Mouse (Mus musculus): ENCODE measurements around the gene Pold2. TPM values are rescaled to one million over a fixed set of nuclear protein-coding genes. Genes with fewer than 3 reads are reported as not detected.
"Not testable (repeated sequence)": the region's sequence is repeated elsewhere in the genome, so short reads cannot be mapped to it uniquely, and the experiment has no call there.

Pold2 gene
- polyA plus RNA-seq, 1 experiment, result 13.5 TPM

DNA sequence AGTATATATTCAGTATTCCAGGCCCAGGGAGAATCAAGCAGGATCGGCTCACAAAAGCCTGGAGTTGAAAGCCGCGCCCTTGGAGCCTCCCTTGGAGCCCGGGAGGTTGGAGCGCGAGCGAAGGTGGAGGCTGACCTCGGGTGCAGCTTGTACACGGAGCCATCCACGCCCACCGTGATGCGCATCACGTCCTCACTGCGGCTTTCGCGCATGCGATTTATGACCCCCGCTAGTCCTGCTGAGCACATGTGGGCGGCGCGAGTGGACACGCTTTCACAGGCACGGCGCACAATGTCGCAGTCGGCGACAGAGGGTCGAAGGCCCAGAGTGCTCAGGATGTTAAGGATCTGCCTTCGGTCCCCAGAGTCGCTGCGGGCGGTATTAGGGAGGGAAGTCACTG is 23.9 kb upstream of the Pold2 start:
- H3K4me1 ChIP-seq (ENCODE audit: control insufficient read depth, insufficient read depth, low read length), result no peaks in the 10 kb centered on the region
- no peak for TF ChIP-seq CTCF (IDR thresholded peaks at IDR 0.05; ENCODE audit: low read depth, low read length)
- no peak for TF ChIP-seq POLR2A (IDR thresholded peaks at IDR 0.05; ENCODE audit: borderline replicate concordance, low read depth, low read length)
- peak overlapping the region; percentile 37 for H3K4me3 ChIP-seq (ENCODE audit: insufficient read depth, low read length)
- no peak overlapping the region for H3K27ac ChIP-seq (ENCODE audit: insufficient read depth, low read depth, low read length)

DNA sequence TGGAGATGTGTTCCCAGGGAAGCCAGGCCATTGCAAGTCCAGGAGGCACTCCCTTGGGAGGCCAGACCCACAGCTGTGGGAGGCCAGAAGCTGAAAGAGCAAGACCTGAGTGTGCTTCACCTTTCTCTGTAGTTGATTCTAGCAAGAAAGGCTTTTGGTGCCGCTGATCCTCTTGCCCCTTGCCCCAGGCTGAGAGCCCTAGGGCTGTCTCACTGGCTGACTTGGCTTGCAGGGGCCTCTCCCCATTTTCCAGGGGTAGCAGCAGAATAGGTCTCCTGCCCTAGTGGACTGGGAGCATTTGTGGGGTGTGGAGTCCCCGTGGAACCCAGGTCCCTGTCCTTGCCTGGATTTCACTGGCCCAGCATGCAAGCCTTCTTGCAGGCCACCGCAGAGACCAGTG is 23.2 kb upstream of the Pold2 start:
- TF ChIP-seq POLR2A (IDR thresholded peaks at IDR 0.05; ENCODE audit: borderline replicate concordance, low read depth, low read length), result no peak
- TF ChIP-seq CTCF (IDR thresholded peaks at IDR 0.05; ENCODE audit: low read depth, low read length), result no peak
- no peak overlapping the region for H3K4me3 ChIP-seq (ENCODE audit: insufficient read depth, low read length)
- H3K27ac ChIP-seq (ENCODE audit: insufficient read depth, low read depth, low read length), result no peak overlapping the region
- H3K4me1 ChIP-seq (ENCODE audit: control insufficient read depth, insufficient read depth, low read length), result no peaks in the 10 kb centered on the region

DNA sequence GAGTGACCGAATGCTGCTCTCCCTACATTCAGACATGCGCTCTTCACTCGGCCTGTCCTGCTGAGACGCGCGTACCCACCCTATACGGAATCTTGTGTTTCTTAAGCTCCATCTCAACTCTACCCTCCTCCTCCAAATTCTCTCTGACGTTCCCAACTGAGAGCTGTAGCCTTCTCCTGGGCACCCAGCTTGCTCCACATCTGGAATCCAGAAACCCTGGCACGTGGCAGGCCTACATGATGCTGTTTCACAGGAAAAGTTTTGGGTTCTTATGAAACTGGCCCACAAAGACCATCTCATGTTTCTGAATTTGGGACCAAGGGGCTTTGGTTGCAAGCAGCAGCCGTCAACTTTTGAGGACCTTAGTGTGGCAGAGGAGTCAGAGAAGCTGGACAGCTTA is 21.2 kb upstream of the Pold2 start:
- TF ChIP-seq POLR2A (IDR thresholded peaks at IDR 0.05; ENCODE audit: borderline replicate concordance, low read depth, low read length), result no peak
- TF ChIP-seq CTCF (IDR thresholded peaks at IDR 0.05; ENCODE audit: low read depth, low read length), result no peak
- Histone ChIP-seq H3K4me1 (ENCODE audit: control insufficient read depth, insufficient read depth, low read length) (no peaks in the 10 kb centered on the region), H3K27ac (ENCODE audit: insufficient read depth, low read depth, low read length) (no peak overlapping the region), H3K4me3 (ENCODE audit: insufficient read depth, low read length) (no peak overlapping the region)

GRCm38 (mm10) chr11:5898531-5898930 is 20.4 kb upstream of the Pold2 start, which contains the start of gene Myl7:
Myl7 (minus strand) TSS chr11:5898782.
- no peaks in the 10 kb centered on the region for H3K4me1 ChIP-seq (ENCODE audit: control insufficient read depth, insufficient read depth, low read length)
- H3K27ac ChIP-seq (ENCODE audit: insufficient read depth, low read depth, low read length), result no peak within 1 kb of the TSS
- H3K4me3 ChIP-seq (ENCODE audit: insufficient read depth, low read length), result no peak within 1 kb of the TSS
- TF ChIP-seq CTCF (IDR thresholded peaks at IDR 0.05; ENCODE audit: low read depth, low read length) (no peak), POLR2A (IDR thresholded peaks at IDR 0.05; ENCODE audit: borderline replicate concordance, low read depth, low read length) (no peak)

GRCm38 (mm10) chr11:5897839-5898238 is 19.7 kb upstream of the Pold2 start:
- TF ChIP-seq CTCF (IDR thresholded peaks at IDR 0.05; ENCODE audit: low read depth, low read length), result no peak
- TF ChIP-seq POLR2A (IDR thresholded peaks at IDR 0.05; ENCODE audit: borderline replicate concordance, low read depth, low read length), result no peak
- Histone ChIP-seq H3K4me3 (ENCODE audit: insufficient read depth, low read length) (no peak overlapping the region), H3K4me1 (ENCODE audit: control insufficient read depth, insufficient read depth, low read length) (no peaks in the 10 kb centered on the region), H3K27ac (ENCODE audit: insufficient read depth, low read depth, low read length) (no peak overlapping the region)

DNA sequence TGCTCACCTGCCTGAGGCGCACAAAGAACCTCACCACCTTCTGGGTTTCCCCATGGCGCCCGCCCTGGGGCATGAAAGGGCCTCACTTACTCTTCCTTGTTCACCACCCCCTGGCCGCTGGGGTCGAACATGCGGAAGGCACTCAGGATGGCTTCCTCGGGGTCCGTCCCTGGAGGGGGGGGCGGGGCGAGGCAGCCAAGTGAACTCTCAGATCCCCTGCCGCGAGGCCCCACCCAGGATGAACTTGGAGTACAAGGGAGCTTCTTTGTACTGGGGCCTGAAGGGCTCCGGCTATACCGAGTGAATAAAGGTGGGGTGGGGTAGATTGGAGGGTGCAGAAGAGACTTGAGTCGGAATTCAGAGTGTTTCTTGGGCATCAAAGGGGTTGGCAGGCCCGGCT is 19.1 kb upstream of the Pold2 start:
- no peak overlapping the region for H3K4me3 ChIP-seq (ENCODE audit: insufficient read depth, low read length)
- no peak overlapping the region for H3K27ac ChIP-seq (ENCODE audit: insufficient read depth, low read depth, low read length)
- H3K4me1 ChIP-seq (ENCODE audit: control insufficient read depth, insufficient read depth, low read length), result peaks cover 2% of the 10 kb centered on the region
- TF ChIP-seq POLR2A (IDR thresholded peaks at IDR 0.05; ENCODE audit: borderline replicate concordance, low read depth, low read length), result no peak
- no peak for TF ChIP-seq CTCF (IDR thresholded peaks at IDR 0.05; ENCODE audit: low read depth, low read length)

- Histone ChIP-seq H3K4me3 (ENCODE audit: insufficient read depth, low read length) (no peak overlapping the region), H3K4me1 (ENCODE audit: control insufficient read depth, insufficient read depth, low read length) (peaks cover 4% of the 10 kb centered on the region), H3K27ac (ENCODE audit: insufficient read depth, low read depth, low read length) (no peak overlapping the region)
- TF ChIP-seq CTCF (IDR thresholded peaks at IDR 0.05; ENCODE audit: low read depth, low read length), result no peak
- no peak for TF ChIP-seq POLR2A (IDR thresholded peaks at IDR 0.05; ENCODE audit: borderline replicate concordance, low read depth, low read length)
Observed at GRCm38 (mm10) chr11:5893807-5894206, 15.7 kb upstream of the Pold2 start.

- peaks cover 4% of the 10 kb centered on the region for H3K4me1 ChIP-seq (ENCODE audit: control insufficient read depth, insufficient read depth, low read length)
- no peak overlapping the region for H3K4me3 ChIP-seq (ENCODE audit: insufficient read depth, low read length)
- no peak for TF ChIP-seq CTCF (IDR thresholded peaks at IDR 0.05; ENCODE audit: low read depth, low read length)
- TF ChIP-seq POLR2A (IDR thresholded peaks at IDR 0.05; ENCODE audit: borderline replicate concordance, low read depth, low read length), result no peak
- no peak overlapping the region for H3K27ac ChIP-seq (ENCODE audit: insufficient read depth, low read depth, low read length)
Observed at GRCm38 (mm10) chr11:5892810-5893368, 14.8 kb upstream of the Pold2 start.

DNA sequence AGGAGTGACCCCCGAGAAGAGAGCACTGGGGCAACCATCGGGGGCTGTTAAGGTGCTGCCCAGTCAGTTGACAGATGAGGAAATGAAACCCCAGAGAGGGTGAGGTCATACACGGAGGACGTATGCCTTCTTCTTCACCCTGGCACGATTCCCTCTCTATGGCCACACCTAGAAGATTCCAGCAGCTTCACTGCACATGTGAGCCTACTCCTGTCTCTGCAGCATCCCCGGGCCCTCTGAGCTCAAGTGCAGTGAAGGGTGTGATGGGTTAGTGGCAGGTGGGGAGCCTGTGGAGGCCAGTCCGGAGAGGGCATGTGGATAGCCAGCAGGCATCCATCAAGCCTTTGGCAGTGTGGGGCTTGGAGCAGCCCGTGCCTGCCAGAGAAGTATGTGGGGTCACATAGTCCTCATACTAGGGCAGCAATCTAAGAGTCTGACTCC is 14.1 kb upstream of the Pold2 start:
- TF ChIP-seq POLR2A (IDR thresholded peaks at IDR 0.05; ENCODE audit: borderline replicate concordance, low read depth, low read length) (no peak), CTCF (IDR thresholded peaks at IDR 0.05; ENCODE audit: low read depth, low read length) (no peak)
- Histone ChIP-seq H3K27ac (ENCODE audit: insufficient read depth, low read depth, low read length) (no peak overlapping the region), H3K4me3 (ENCODE audit: insufficient read depth, low read length) (no peak overlapping the region), H3K4me1 (ENCODE audit: control insufficient read depth, insufficient read depth, low read length) (peaks cover 4% of the 10 kb centered on the region)

DNA sequence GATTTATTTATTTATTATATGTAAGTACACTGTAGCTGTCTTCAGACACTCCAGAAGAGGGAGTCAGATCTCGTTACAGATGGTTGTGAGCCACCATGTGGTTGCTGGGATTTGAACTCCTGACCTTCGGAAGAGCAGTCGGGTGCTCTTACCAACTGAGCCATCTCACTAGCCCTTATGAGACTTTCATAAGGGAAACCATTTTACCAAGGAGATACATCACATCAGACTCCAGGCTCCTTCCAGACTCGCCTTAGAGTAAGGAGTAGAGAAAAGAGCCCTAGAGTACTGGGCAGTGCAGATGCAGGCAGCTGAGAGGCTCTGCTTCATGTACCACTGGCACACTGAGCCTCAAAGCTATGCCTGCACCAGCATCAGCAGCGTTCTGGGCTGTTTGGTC is 10.5 kb upstream of the Pold2 start:
- not testable (repeated sequence) for H3K27ac ChIP-seq (ENCODE audit: insufficient read depth, low read depth, low read length); H3K4me3 ChIP-seq (ENCODE audit: insufficient read depth, low read length); H3K4me1 ChIP-seq (ENCODE audit: control insufficient read depth, insufficient read depth, low read length)

- TF ChIP-seq CTCF (IDR thresholded peaks at IDR 0.05; ENCODE audit: low read depth, low read length) (no peak), POLR2A (IDR thresholded peaks at IDR 0.05; ENCODE audit: borderline replicate concordance, low read depth, low read length) (no peak)
- Histone ChIP-seq H3K4me3 (ENCODE audit: insufficient read depth, low read length) (no peak overlapping the region), H3K4me1 (ENCODE audit: control insufficient read depth, insufficient read depth, low read length) (peaks cover 6% of the 10 kb centered on the region), H3K27ac (ENCODE audit: insufficient read depth, low read depth, low read length) (no peak overlapping the region)
Observed at GRCm38 (mm10) chr11:5887250-5887649, 9.2 kb upstream of the Pold2 start.

Measured in bone marrow macrophage, adult 2 months (primary cell).